Mouse (Mus musculus) embryonic facial prominence, embryonic 10.5 days (tissue): ENCODE data around the gene Crk. TPM values are rescaled to one million over a fixed set of nuclear protein-coding genes. Genes with fewer than 3 reads are reported as not detected.
A peak's percentile ranks its signal among the peaks of the same experiment; 100 is the strongest.
"Not testable (repeated sequence)": the region's sequence is repeated elsewhere in the genome, so short reads cannot be mapped to it uniquely, and the experiment has no call there.

Experiments
- DNase-seq: peaks from one replicate; pipeline ENCODE4 v3.0.0-alpha.2; 2017; ENCODE audit warnings: low spot score
- H3K27ac ChIP-seq: fragments of 300-500 bp; sonication (generic); replicated peaks from 2 replicates; pipeline ENCODE4 v1.5.1; 2016; ENCODE audit warnings: mild to moderate bottlenecking
- H3K27me3 ChIP-seq: fragments of 300-500 bp; sonication (generic); replicated peaks from 2 replicates; pipeline ENCODE4 v1.6.1; 2016; ENCODE audit warnings: low read depth, mild to moderate bottlenecking; ENCODE audit not compliant: poor library complexity, severe bottlenecking
- H3K36me3 ChIP-seq: fragments of 300-500 bp; sonication (generic); replicated peaks from 2 replicates; pipeline ENCODE4 v1.6.1; 2016; ENCODE audit warnings: mild to moderate bottlenecking, moderate library complexity
- H3K4me1 ChIP-seq: fragments of 300-500 bp; sonication (generic); 2 replicates; pipeline ENCODE4 v1.6.1; 2016
- H3K4me3 ChIP-seq: fragments of 300-500 bp; sonication (generic); 2 replicates; pipeline ENCODE4 v1.5.1; 2016; ENCODE audit warnings: mild to moderate bottlenecking, moderate library complexity
- H3K9me3 ChIP-seq: fragments of 300-500 bp; sonication (generic); 2 replicates; pipeline ENCODE4 v1.6.1; 2016; ENCODE audit warnings: mild to moderate bottlenecking
- WGBS: fragments of 180-500 bp; shearing (Covaris S2); methylation state at CpG from one replicate; pipeline ENCODE4 v1.1.7; 2016; 5-methylcytosine and 5-hydroxymethylcytosine counted together
- polyA plus RNA-seq: library from polyadenylated mRNA; unstranded; fragments of >200 nt; fragmentation: Nextera tagmentation; extraction: Ambion mirVana; gene quantifications from 2 replicates; pipeline ENCODE4 v1.2.1, GENCODE M21; 2016

The Crk gene
- polyA plus RNA-seq, 1 experiment from 2014 or later: 112 TPM

- H3K9me3 ChIP-seq: no peaks in the 10 kb centered on the region
- peak overlapping the region; percentile 100 for H3K4me3 ChIP-seq
- no peak overlapping the region for H3K27ac ChIP-seq
- H3K36me3 ChIP-seq: peaks cover 21% of the 10 kb centered on the region
- H3K4me1 ChIP-seq: peaks cover 17% of the 10 kb centered on the region
- no peak for DNase-seq
- H3K27me3 ChIP-seq: no peaks in the 10 kb centered on the region
- 90% methylated on average over 3 of the region's 3 CpGs for WGBS
Measured at GRCm38 (mm10) chr11:75677881-75678746, 945 bp upstream of the Crk start.

GRCm38 (mm10) chr11:75679439-75680171 lies 546 bp downstream of the Crk start:
- H3K27me3 ChIP-seq: no peaks in the 10 kb centered on the region
- H3K27ac ChIP-seq: peak overlapping the region; percentile 96
- peaks cover 17% of the 10 kb centered on the region for H3K4me1 ChIP-seq
- peak overlapping the region; percentile 100 for H3K4me3 ChIP-seq
- peaks cover 30% of the 10 kb centered on the region for H3K36me3 ChIP-seq
- WGBS: under 1% methylated on average over 43 of the region's 43 CpGs
- no peaks in the 10 kb centered on the region for H3K9me3 ChIP-seq
- DNase-seq: peak; percentile 67

GRCm38 (mm10) chr11:75684462-75684861 lies 5.4 kb downstream of the Crk start:
- H3K4me3 ChIP-seq: no peak overlapping the region
- no peaks in the 10 kb centered on the region for H3K27me3 ChIP-seq
- DNase-seq: no peak
- H3K36me3 ChIP-seq: peaks cover 58% of the 10 kb centered on the region
- no peaks in the 10 kb centered on the region for H3K9me3 ChIP-seq
- no peak overlapping the region for H3K27ac ChIP-seq
- peaks cover 14% of the 10 kb centered on the region for H3K4me1 ChIP-seq
- 95% methylated on average over 5 of the region's 5 CpGs for WGBS

- WGBS: 75% methylated on average over 2 of the region's 2 CpGs
- Histone ChIP-seq H3K9me3 (no peaks in the 10 kb centered on the region), H3K27me3 (no peaks in the 10 kb centered on the region), H3K4me1 (peaks cover 13% of the 10 kb centered on the region), H3K27ac (no peak overlapping the region), H3K36me3 (peaks cover 63% of the 10 kb centered on the region), H3K4me3 (no peak overlapping the region)
- DNase-seq: no peak
Measured at GRCm38 (mm10) chr11:75684956-75685355, 5.9 kb downstream of the Crk start.

- Histone ChIP-seq H3K36me3 (peaks cover 77% of the 10 kb centered on the region), H3K27me3 (no peaks in the 10 kb centered on the region), H3K27ac (no peak overlapping the region), H3K9me3 (no peaks in the 10 kb centered on the region), H3K4me3 (no peak overlapping the region), H3K4me1 (no peaks in the 10 kb centered on the region)
- DNase-seq: no peak
- WGBS: 85% methylated on average over 2 of the region's 2 CpGs
Measured at GRCm38 (mm10) chr11:75687343-75687993, 8.4 kb downstream of the Crk start.

GRCm38 (mm10) chr11:75688132-75688531 lies 9.1 kb downstream of the Crk start:
- 91% methylated on average over 2 of the region's 2 CpGs for WGBS
- H3K36me3 ChIP-seq: peaks cover 77% of the 10 kb centered on the region

GRCm38 (mm10) chr11:75689977-75690376 lies 10.9 kb downstream of the Crk start:
- H3K36me3 ChIP-seq: peaks cover 77% of the 10 kb centered on the region
- H3K4me1 ChIP-seq: no peaks in the 10 kb centered on the region
- H3K9me3 ChIP-seq: no peaks in the 10 kb centered on the region
- DNase-seq: no peak
- H3K27ac ChIP-seq: no peak overlapping the region
- no peaks in the 10 kb centered on the region for H3K27me3 ChIP-seq
- WGBS: 91% methylated on average over 1 of the region's 1 CpGs
- H3K4me3 ChIP-seq: no peak overlapping the region

More at GRCm38 (mm10) chr11:75688132-75688531, 9.1 kb downstream of the Crk start:
- no peaks in the 10 kb centered on the region for H3K4me1 ChIP-seq
- H3K9me3 ChIP-seq: no peaks in the 10 kb centered on the region
- no peak overlapping the region for H3K4me3 ChIP-seq
- no peak for DNase-seq
- H3K27ac ChIP-seq: no peak overlapping the region
- H3K27me3 ChIP-seq: no peaks in the 10 kb centered on the region

- Histone ChIP-seq H3K4me3 (no peak overlapping the region), H3K27me3 (no peaks in the 10 kb centered on the region), H3K9me3 (no peaks in the 10 kb centered on the region), H3K27ac (no peak overlapping the region), H3K4me1 (no peaks in the 10 kb centered on the region), H3K36me3 (peaks cover 78% of the 10 kb centered on the region)
- DNase-seq: no peak
Measured at GRCm38 (mm10) chr11:75691047-75691446, 12.0 kb downstream of the Crk start.

GRCm38 (mm10) chr11:75693570-75693969 lies 14.5 kb downstream of the Crk start:
- Histone ChIP-seq H3K4me1 (no peaks in the 10 kb centered on the region), H3K27ac (no peak overlapping the region), H3K9me3 (no peaks in the 10 kb centered on the region), H3K36me3 (peaks cover 97% of the 10 kb centered on the region), H3K27me3 (no peaks in the 10 kb centered on the region), H3K4me3 (no peak overlapping the region)
- no peak for DNase-seq
- 95% methylated on average over 5 of the region's 5 CpGs for WGBS

- peaks cover 95% of the 10 kb centered on the region for H3K36me3 ChIP-seq
Measured at GRCm38 (mm10) chr11:75697464-75697863, 18.4 kb downstream of the Crk start.

GRCm38 (mm10) chr11:75700557-75700956 lies 21.5 kb downstream of the Crk start:
- Histone ChIP-seq H3K9me3 (no peaks in the 10 kb centered on the region; the same call in 1 of the 2 replicates), H3K27me3 (no peaks in the 10 kb centered on the region), H3K36me3 (peaks cover 94% of the 10 kb centered on the region), H3K4me1 (no peaks in the 10 kb centered on the region), H3K27ac (no peak overlapping the region), H3K4me3 (no peak overlapping the region)
- DNase-seq: no peak
- WGBS: 96% methylated on average over 5 of the region's 5 CpGs

More at GRCm38 (mm10) chr11:75697464-75697863, 18.4 kb downstream of the Crk start:
- not testable (repeated sequence) for H3K4me3 ChIP-seq, DNase-seq, H3K4me1 ChIP-seq, H3K9me3 ChIP-seq, H3K27ac ChIP-seq, H3K27me3 ChIP-seq
- 92% methylated on average over 3 of the region's 3 CpGs for WGBS

GRCm38 (mm10) chr11:75702761-75703160 lies 23.7 kb downstream of the Crk start:
- Histone ChIP-seq H3K4me3 (no peak overlapping the region), H3K4me1 (no peaks in the 10 kb centered on the region), H3K27me3 (no peaks in the 10 kb centered on the region), H3K27ac (no peak overlapping the region), H3K9me3 (no peaks in the 10 kb centered on the region; the same call in 1 of the 2 replicates), H3K36me3 (peaks cover 91% of the 10 kb centered on the region)
- no peak for DNase-seq
- 93% methylated on average over 6 of the region's 6 CpGs for WGBS
